Mouse (Mus musculus) heart, embryonic 10.5 days (tissue): ENCODE data around the gene Tpcn1. TPM values are rescaled to one million over a fixed set of nuclear protein-coding genes. Genes with fewer than 3 reads are reported as not detected.

ENCODE experiments used
- DNase-seq: peaks from one replicate; pipeline ENCODE4 v3.0.0-alpha.2; 2017; ENCODE audit warnings: low spot score
- H3K27ac ChIP-seq: fragments of 300-500 bp; sonication (generic); 2 replicates; pipeline ENCODE4 v1.5.1; 2016; ENCODE audit warnings: mild to moderate bottlenecking
- H3K27me3 ChIP-seq: fragments of 300-500 bp; sonication (generic); 2 replicates; pipeline ENCODE4 v1.6.1; 2016; ENCODE audit warnings: mild to moderate bottlenecking; ENCODE audit not compliant: poor library complexity, insufficient read depth, severe bottlenecking
- H3K36me3 ChIP-seq: fragments of 300-500 bp; sonication (generic); 2 replicates; pipeline ENCODE4 v1.6.1; 2016; ENCODE audit warnings: mild to moderate bottlenecking, moderate library complexity
- H3K4me1 ChIP-seq: fragments of 300-500 bp; sonication (generic); 2 replicates; pipeline ENCODE4 v1.6.1; 2016; ENCODE audit warnings: mild to moderate bottlenecking
- H3K4me3 ChIP-seq: fragments of 300-500 bp; sonication (generic); 2 replicates; pipeline ENCODE4 v1.5.1; 2016; ENCODE audit warnings: mild to moderate bottlenecking, moderate library complexity
- H3K9me3 ChIP-seq: fragments of 300-500 bp; sonication (generic); 2 replicates; pipeline ENCODE4 v1.6.1; 2016; ENCODE audit warnings: mild to moderate bottlenecking, moderate library complexity
- WGBS: fragments of 180-500 bp; shearing (Covaris S2); methylation state at CpG from one replicate; pipeline ENCODE4 v1.1.7; 2016; 5-methylcytosine and 5-hydroxymethylcytosine counted together
- polyA plus RNA-seq: library from polyadenylated mRNA; unstranded; fragments of >200 nt; fragmentation: Nextera tagmentation; extraction: Ambion mirVana; gene quantifications from 2 replicates; pipeline ENCODE4 v1.2.1, GENCODE M21; 2016

Tpcn1 gene
- polyA plus RNA-seq, 1 experiment from 2014 or later: 21.7 TPM

GRCm38 (mm10) chr5:120527296-120527964 lies 61.0 kb downstream of the Tpcn1 start:
- no peak for DNase-seq
- WGBS: 79% methylated on average over 17 of the region's 20 CpGs
- Histone ChIP-seq H3K4me3 (no peak overlapping the region), H3K9me3 (no peaks in the 10 kb centered on the region), H3K27me3 (no peaks in the 10 kb centered on the region), H3K4me1 (peaks cover 13% of the 10 kb centered on the region; the same call in 1 of the 2 replicates), H3K27ac (no peak overlapping the region), H3K36me3 (peaks cover 22% of the 10 kb centered on the region)

- H3K9me3 ChIP-seq: no peaks in the 10 kb centered on the region
- no peaks in the 10 kb centered on the region for H3K27me3 ChIP-seq
- no peak for DNase-seq
- WGBS: 80% methylated on average over 11 of the region's 11 CpGs
- peaks cover 20% of the 10 kb centered on the region for H3K36me3 ChIP-seq
- H3K4me1 ChIP-seq: peaks cover 13% of the 10 kb centered on the region; the same call in 1 of the 2 replicates
- H3K27ac ChIP-seq: no peak overlapping the region
- H3K4me3 ChIP-seq: no peak overlapping the region
Observed at GRCm38 (mm10) chr5:120526311-120526710, 62.2 kb downstream of the Tpcn1 start.

- DNase-seq: no peak
- H3K9me3 ChIP-seq: no peaks in the 10 kb centered on the region
- no peak overlapping the region for H3K4me3 ChIP-seq
- H3K36me3 ChIP-seq: peaks cover 17% of the 10 kb centered on the region
- peaks cover 13% of the 10 kb centered on the region; the same call in 1 of the 2 replicates for H3K4me1 ChIP-seq
- H3K27me3 ChIP-seq: 0 out of 2 replicates have a peak, but pooled peaks cover 4% of the 10 kb centered on the region
- no peak overlapping the region for H3K27ac ChIP-seq
- 28% methylated on average over 5 of the region's 5 CpGs for WGBS
Observed at GRCm38 (mm10) chr5:120525737-120526136, 62.7 kb downstream of the Tpcn1 start.

GRCm38 (mm10) chr5:120524736-120525135 lies 63.7 kb downstream of the Tpcn1 start:
- peaks cover 13% of the 10 kb centered on the region; the same call in 1 of the 2 replicates for H3K4me1 ChIP-seq
- H3K27me3 ChIP-seq: 0 out of 2 replicates have a peak, but pooled peaks cover 7% of the 10 kb centered on the region
- WGBS: 92% methylated on average over 2 of the region's 2 CpGs
- no peak for DNase-seq
- H3K4me3 ChIP-seq: no peak overlapping the region
- H3K36me3 ChIP-seq: peaks cover 15% of the 10 kb centered on the region; the same call in 1 of the 2 replicates
- no peak overlapping the region for H3K27ac ChIP-seq
- no peaks in the 10 kb centered on the region for H3K9me3 ChIP-seq

GRCm38 (mm10) chr5:120522649-120523048 lies 65.8 kb downstream of the Tpcn1 start:
- Histone ChIP-seq H3K36me3 (peaks cover 12% of the 10 kb centered on the region; the same call in 1 of the 2 replicates), H3K27ac (no peak overlapping the region), H3K27me3 (0 out of 2 replicates have a peak, but pooled peaks cover 7% of the 10 kb centered on the region), H3K9me3 (no peaks in the 10 kb centered on the region), H3K4me3 (no peak overlapping the region), H3K4me1 (peaks cover 16% of the 10 kb centered on the region)
- no peak for DNase-seq
- 73% methylated on average over 3 of the region's 3 CpGs for WGBS

GRCm38 (mm10) chr5:120517552-120517951 lies 70.9 kb downstream of the Tpcn1 start:
- H3K27ac ChIP-seq: peak overlapping the region; percentile 32; the same call in 1 of the 2 replicates
- WGBS: 47% methylated on average over 9 of the region's 9 CpGs

GRCm38 (mm10) chr5:120516221-120516984 lies 72.1 kb downstream of the Tpcn1 start:
- H3K27ac ChIP-seq: peak overlapping the region; percentile 60
- peaks cover 30% of the 10 kb centered on the region; the same call in 1 of the 2 replicates for H3K27me3 ChIP-seq
- H3K4me3 ChIP-seq: no peak overlapping the region
- no peaks in the 10 kb centered on the region for H3K9me3 ChIP-seq
- H3K36me3 ChIP-seq: no peaks in the 10 kb centered on the region; the same call in 1 of the 2 replicates
- no peak for DNase-seq
- peaks cover 53% of the 10 kb centered on the region for H3K4me1 ChIP-seq
- 31% methylated on average over 15 of the region's 15 CpGs for WGBS

More at GRCm38 (mm10) chr5:120517552-120517951, 70.9 kb downstream of the Tpcn1 start:
- Histone ChIP-seq H3K9me3 (no peaks in the 10 kb centered on the region), H3K4me3 (no peak overlapping the region), H3K36me3 (peaks cover under 1% of the 10 kb centered on the region; the same call in 1 of the 2 replicates), H3K27me3 (peaks cover 21% of the 10 kb centered on the region; the same call in 1 of the 2 replicates), H3K4me1 (peaks cover 47% of the 10 kb centered on the region)
- DNase-seq: no peak

- DNase-seq: no peak
- Histone ChIP-seq H3K36me3 (no peaks in the 10 kb centered on the region), H3K4me3 (no peak overlapping the region), H3K9me3 (no peaks in the 10 kb centered on the region), H3K27ac (no peak overlapping the region), H3K27me3 (peaks cover 24% of the 10 kb centered on the region; the same call in 1 of the 2 replicates), H3K4me1 (peaks cover 62% of the 10 kb centered on the region)
- WGBS: 69% methylated on average over 7 of the region's 7 CpGs
Observed at GRCm38 (mm10) chr5:120515451-120515850, 73.0 kb downstream of the Tpcn1 start.

- no peaks in the 10 kb centered on the region for H3K36me3 ChIP-seq
- H3K4me3 ChIP-seq: no peak overlapping the region
- H3K27me3 ChIP-seq: peaks cover 23% of the 10 kb centered on the region; the same call in 1 of the 2 replicates
- no peak for DNase-seq
- no peaks in the 10 kb centered on the region for H3K9me3 ChIP-seq
- 49% methylated on average over 4 of the region's 4 CpGs for WGBS
- H3K4me1 ChIP-seq: peaks cover 62% of the 10 kb centered on the region
- no peak overlapping the region for H3K27ac ChIP-seq
Observed at GRCm38 (mm10) chr5:120514754-120515153, 73.7 kb downstream of the Tpcn1 start.

- Histone ChIP-seq H3K36me3 (no peaks in the 10 kb centered on the region), H3K27ac (no peak overlapping the region), H3K4me3 (no peak overlapping the region), H3K4me1 (peaks cover 62% of the 10 kb centered on the region), H3K9me3 (no peaks in the 10 kb centered on the region; the same call in 1 of the 2 replicates), H3K27me3 (peaks cover 23% of the 10 kb centered on the region; the same call in 1 of the 2 replicates)
- no peak for DNase-seq
- 90% methylated on average over 9 of the region's 9 CpGs for WGBS
Observed at GRCm38 (mm10) chr5:120514031-120514677, 74.3 kb downstream of the Tpcn1 start.

- peaks cover 68% of the 10 kb centered on the region for H3K4me1 ChIP-seq
- peak overlapping the region; percentile 3; the same call in 1 of the 2 replicates for H3K27ac ChIP-seq
- no peak for DNase-seq
- H3K4me3 ChIP-seq: no peak overlapping the region
- WGBS: 42% methylated on average over 15 of the region's 15 CpGs
- H3K27me3 ChIP-seq: peaks cover 23% of the 10 kb centered on the region; the same call in 1 of the 2 replicates
- no peaks in the 10 kb centered on the region; the same call in 1 of the 2 replicates for H3K9me3 ChIP-seq
- H3K36me3 ChIP-seq: no peaks in the 10 kb centered on the region
Observed at GRCm38 (mm10) chr5:120512911-120513555, 75.4 kb downstream of the Tpcn1 start.

GRCm38 (mm10) chr5:120511643-120512220 lies 76.7 kb downstream of the Tpcn1 start:
- peak overlapping the region; percentile 67 for H3K27ac ChIP-seq
- peak overlapping the region; percentile 65 for H3K4me3 ChIP-seq
- DNase-seq: no peak
- peaks cover 23% of the 10 kb centered on the region; the same call in 1 of the 2 replicates for H3K27me3 ChIP-seq
- peaks cover 56% of the 10 kb centered on the region for H3K4me1 ChIP-seq
- no peaks in the 10 kb centered on the region; the same call in 1 of the 2 replicates for H3K9me3 ChIP-seq
- 29% methylated on average over 14 of the region's 14 CpGs for WGBS
- no peaks in the 10 kb centered on the region for H3K36me3 ChIP-seq
